Mouse (Mus musculus) embryonic stem cell, embryonic (primary cell): ENCODE results near the gene Pgc.

ENCODE experiments used
- CTCF ChIA-PET, 4 experiments: fragments of 300-600 bp in 2 of 4; fragments of 350-600 bp in 2 of 4; sonication (Branson Sonifier 250); formaldehyde crosslinking; loops; one replicate each; lab custom pipeline; 2022; ENCODE audit warnings: inconsistent platforms in 2 of 4; lab: Charles Lee
- POLR2A ChIA-PET, 4 experiments: fragments of 300-600 bp in 2 of 4; fragments of 350-600 bp in 2 of 4; sonication (Branson Sonifier 250); formaldehyde crosslinking; loops; one replicate each; lab custom pipeline; 2022; ENCODE audit warnings: antibody characterized with exemption in 4 of 4, inconsistent platforms in 1 of 4; lab: Charles Lee

Gene Pgc

GRCm38 (mm10) chr17:47699055-47699454, 27.6 kb upstream of the Pgc start:
- POLR2A ChIA-PET, result interaction anchor here in 2 of 4 experiments (1.1 to 3.7 kb wide), 7 partner anchors 10 to 41 kb away, joined by 3 to 22 read pairs (median 10); partner anchors contain the start of genes Frs3 (in 1 of the 2), Tfeb (in 1 of the 2) and Tomm6 (in 1 of the 2)
- CTCF ChIA-PET, result interaction anchor here in 2 of 4 experiments (0.6 to 1.2 kb wide), 3 partner anchors 8 to 207 kb away, joined by 3 to 4 read pairs (median 4); no protein-coding TSS in a partner anchor

GRCm38 (mm10) chr17:47701793-47702192, 24.8 kb upstream of the Pgc start:
- CTCF ChIA-PET, result interaction anchor here (0.6 to 1.3 kb wide), 4 partner anchors 54 to 561 kb away, joined by 3 to 5 read pairs (median 3); no protein-coding TSS in a partner anchor
- POLR2A ChIA-PET, result interaction anchor here in 3 of 4 experiments (0.6 to 3.7 kb wide), 14 partner anchors 9 to 309 kb away, joined by 3 to 22 read pairs (median 4); partner anchors contain the start of gene Tfeb (in 1 of the 3)

- ChIA-PET CTCF (interaction anchor here in 3 of 4 experiments (0.6 to 2.6 kb wide), 7 partner anchors 8 to 562 kb away, joined by 3 to 12 read pairs (median 3); partner anchors contain the start of genes Frs3 (in 1 of the 3), Gm21981 (in 1 of the 3) and Prickle4 (in 1 of the 3)), POLR2A (interaction anchor here in 3 of 4 experiments (0.6 to 4.8 kb wide), 29 partner anchors 8 to 551 kb away, joined by 3 to 51 read pairs (median 5); partner anchors contain the start of genes Frs3 (in 2 of the 3), Tfeb (in 2 of the 3), Gm21981 (in 1 of the 3) and Pgc (in 1 of the 3))
These were observed 23.9 kb upstream of the Pgc start for GRCm38 (mm10) chr17:47702548-47703345.

- ChIA-PET POLR2A (interaction anchor here in 3 of 4 experiments (0.5 to 4.8 kb wide), 33 partner anchors 8 to 889 kb away, joined by 3 to 51 read pairs (median 5); partner anchors contain the start of genes Frs3 (in 2 of the 3), Pgc (in 2 of the 3), Tfeb (in 2 of the 3) and Gm21981 (in 1 of the 3)), CTCF (interaction anchor here (0.9 to 2.6 kb wide), 9 partner anchors 8 to 37 kb away, joined by 3 to 12 read pairs (median 3); partner anchors contain the start of genes Gm21981 (in 2 of the 4), Prickle4 (in 2 of the 4) and Frs3 (in 1 of the 4))
These were observed 23.1 kb upstream of the Pgc start for GRCm38 (mm10) chr17:47703556-47703955.

- ChIA-PET POLR2A (interaction anchor here in 3 of 4 experiments (0.5 to 4.8 kb wide), 52 partner anchors 9 to 1060 kb away, joined by 3 to 51 read pairs (median 4); partner anchors contain the start of genes Frs3 (in 2 of the 3), Gm21981 (in 2 of the 3), Pgc (in 2 of the 3) and Prickle4 (in 2 of the 3)), CTCF (interaction anchor here (0.5 to 2.6 kb wide), 26 partner anchors 9 to 396 kb away, joined by 3 to 12 read pairs (median 3); partner anchors contain the start of genes Gm21981 (in 3 of the 4), Prickle4 (in 3 of the 4), Pgc (in 1 of the 4) and Tfeb (in 1 of the 4))
These were observed 21.9 kb upstream of the Pgc start for GRCm38 (mm10) chr17:47704692-47705091.

- ChIA-PET POLR2A (interaction anchor here (0.6 to 4.8 kb wide), 22 partner anchors 10 to 204 kb away, joined by 3 to 51 read pairs (median 6); partner anchors contain the start of genes Frs3 (in 2 of the 4), Pgc (in 2 of the 4), Taf8 (in 1 of the 4) and Tfeb (in 1 of the 4)), CTCF (interaction anchor here in 3 of 4 experiments (0.5 to 1.3 kb wide), 5 partner anchors 23 to 80 kb away, joined by 3 to 6 read pairs (median 3); no protein-coding TSS in a partner anchor)
These were observed 20.4 kb upstream of the Pgc start for GRCm38 (mm10) chr17:47706196-47706595.

GRCm38 (mm10) chr17:47707961-47708360, 18.7 kb upstream of the Pgc start:
- POLR2A ChIA-PET, result interaction anchor here in 3 of 4 experiments (0.6 to 4.8 kb wide), 11 partner anchors 8 to 79 kb away, joined by 3 to 28 read pairs (median 6); partner anchors contain the start of genes Gm21981 (in 1 of the 3), Prickle4 (in 1 of the 3) and Tfeb (in 1 of the 3)

GRCm38 (mm10) chr17:47708972-47709371, 17.7 kb upstream of the Pgc start:
- ChIA-PET POLR2A (interaction anchor here (0.6 to 2.2 kb wide), 18 partner anchors 8 to 905 kb away, joined by 3 to 14 read pairs (median 4); partner anchors contain the start of gene Taf8 (in 1 of the 4)), CTCF (interaction anchor here in 3 of 4 experiments (0.6 to 0.9 kb wide), 5 partner anchors 11 to 402 kb away, joined by 3 read pairs; no protein-coding TSS in a partner anchor)

More at GRCm38 (mm10) chr17:47707961-47708360, 18.7 kb upstream of the Pgc start:
- CTCF ChIA-PET, result interaction anchor here in 1 of 4 experiments (0.7 kb wide), 1 partner anchor 23 kb away, joined by 3 read pairs; no protein-coding TSS in a partner anchor

- ChIA-PET CTCF (interaction anchor here in 2 of 4 experiments (0.7 to 0.9 kb wide), 3 partner anchors 10 to 188 kb away, joined by 3 to 5 read pairs (median 5); no protein-coding TSS in a partner anchor), POLR2A (interaction anchor here in 3 of 4 experiments (0.6 to 2.2 kb wide), 17 partner anchors 9 to 300 kb away, joined by 3 to 14 read pairs (median 4); partner anchors contain the start of gene Taf8 (in 1 of the 3))
These were observed 16.6 kb upstream of the Pgc start for GRCm38 (mm10) chr17:47710036-47710435.

GRCm38 (mm10) chr17:47711883-47712282, 14.8 kb upstream of the Pgc start:
- ChIA-PET POLR2A (interaction anchor here in 3 of 4 experiments (0.6 to 4.5 kb wide), 20 partner anchors 8 to 705 kb away, joined by 3 to 46 read pairs (median 5); partner anchors contain the start of genes Gm21981 (in 1 of the 3), Pgc (in 1 of the 3), Prickle4 (in 1 of the 3) and Tfeb (in 1 of the 3)), CTCF (interaction anchor here in 3 of 4 experiments (0.6 to 1.2 kb wide), 9 partner anchors 8 to 390 kb away, joined by 3 to 5 read pairs (median 3); partner anchors contain the start of gene Tfeb (in 1 of the 3))

GRCm38 (mm10) chr17:47712889-47713571, 13.6 kb upstream of the Pgc start:
- CTCF ChIA-PET, result interaction anchor here (0.6 to 1.8 kb wide), 8 partner anchors 8 to 413 kb away, joined by 3 to 12 read pairs (median 4); no protein-coding TSS in a partner anchor
- POLR2A ChIA-PET, result interaction anchor here in 3 of 4 experiments (0.6 to 4.5 kb wide), 37 partner anchors 8 to 1009 kb away, joined by 3 to 46 read pairs (median 4); partner anchors contain the start of genes Pgc (in 3 of the 3) and Tfeb (in 1 of the 3)

- ChIA-PET CTCF (interaction anchor here in 2 of 4 experiments (0.7 to 2.0 kb wide), 4 partner anchors 16 to 105 kb away, joined by 3 to 4 read pairs (median 3); partner anchors contain the start of gene Tfeb (in 1 of the 2)), POLR2A (interaction anchor here in 2 of 4 experiments (0.8 to 4.5 kb wide), 10 partner anchors 9 to 213 kb away, joined by 3 to 46 read pairs (median 10); partner anchors contain the start of genes Pgc (in 1 of the 2), Taf8 (in 1 of the 2) and Tfeb (in 1 of the 2))
These were observed 11.6 kb upstream of the Pgc start for GRCm38 (mm10) chr17:47715037-47715436.

- POLR2A ChIA-PET, result interaction anchor here in 3 of 4 experiments (0.6 to 3.5 kb wide), 21 partner anchors 8 to 75 kb away, joined by 3 to 25 read pairs (median 4); partner anchors contain the start of gene Tfeb (in 1 of the 3)
These were observed 5.5 kb upstream of the Pgc start for GRCm38 (mm10) chr17:47721183-47721582.

GRCm38 (mm10) chr17:47730633-47731575, 4.3 kb downstream of the Pgc start:
- POLR2A ChIA-PET, result interaction anchor here in 3 of 4 experiments (0.7 to 4.1 kb wide), 30 partner anchors 8 to 229 kb away, joined by 3 to 31 read pairs (median 4); partner anchors contain the start of genes Taf8 (in 1 of the 3) and Tomm6 (in 1 of the 3)
- CTCF ChIA-PET, result interaction anchor here (0.5 to 1.3 kb wide), 20 partner anchors 8 to 1101 kb away, joined by 3 to 20 read pairs (median 3); partner anchors contain the start of genes Gm21981 (in 1 of the 4), Prickle4 (in 1 of the 4) and Ptk7 (in 1 of the 4)

More at GRCm38 (mm10) chr17:47721183-47721582, 5.5 kb upstream of the Pgc start:
- CTCF ChIA-PET, result interaction anchor here in 1 of 4 experiments (0.6 to 1.5 kb wide), 6 partner anchors 16 to 77 kb away, joined by 3 to 6 read pairs (median 3); partner anchors contain the start of gene Tfeb
